Mouse (Mus musculus): ENCODE data around the gene Bcl11b.

DNA sequence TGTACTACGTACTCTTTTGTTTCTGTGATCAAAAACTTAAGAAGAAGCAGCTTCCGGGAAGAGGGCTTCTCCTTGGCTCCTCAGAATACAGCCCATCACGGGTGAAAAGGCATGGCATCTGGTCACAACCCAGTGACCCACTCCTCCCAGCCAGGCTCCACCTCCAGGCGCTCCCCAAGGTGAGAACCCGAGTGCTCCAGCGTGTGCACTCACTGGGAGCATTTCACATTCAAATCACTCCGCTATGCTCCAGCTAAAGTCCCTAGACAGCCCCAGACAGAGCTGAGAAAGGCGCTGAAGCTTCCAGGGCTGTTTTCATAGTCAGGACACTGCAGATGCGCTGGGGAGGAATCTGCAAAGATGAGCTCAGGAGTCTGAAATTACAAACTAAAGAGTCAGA lies 99.5 kb downstream of the Bcl11b start:
- TF ChIP-seq CTCF (IDR thresholded peaks at IDR 0.05) = no peak
- TF ChIP-seq POLR2A (IDR thresholded peaks at IDR 0.05; ENCODE audit: insufficient read depth, low read depth, low read length) = no peak
